Mouse (Mus musculus) kidney, postnatal 4 days (tissue): ENCODE results near the gene Ppy.

ENCODE experiments used
- DNase-seq, 2 experiments: peaks; one replicate each; pipeline ENCODE4 v3.0.0; 2021; ENCODE audit warnings: mixed read lengths in 2 of 2

Ppy gene

GRCm38 (mm10) chr11:102087931-102088898 lies 12.9 kb downstream of the Ppy start, which contains the start of gene Mpp2:
TSS of gene Mpp2 (minus strand) at chr11:102088515.
- peak; percentile 78 to 84 for DNase-seq

- peak; percentile 81 to 87 for DNase-seq
Observed at GRCm38 (mm10) chr11:102087081-102087751, 13.9 kb downstream of the Ppy start.

GRCm38 (mm10) chr11:102086331-102086730 lies 14.8 kb downstream of the Ppy start:
- peak; percentile 38 to 60 for DNase-seq

- DNase-seq, result peak; percentile 53 to 67
Observed at GRCm38 (mm10) chr11:102084159-102084558, 17.0 kb downstream of the Ppy start.

GRCm38 (mm10) chr11:102083193-102083592 lies 17.9 kb downstream of the Ppy start:
- DNase-seq, result no peak

- DNase-seq, result peak; percentile 87 to 91
Observed at GRCm38 (mm10) chr11:102082322-102082721, 18.8 kb downstream of the Ppy start.

GRCm38 (mm10) chr11:102073722-102074121 lies 27.4 kb downstream of the Ppy start:
- no peak for DNase-seq

- no peak for DNase-seq
Observed at GRCm38 (mm10) chr11:102072729-102073128, 28.4 kb downstream of the Ppy start.

- peak in 1 of 2 experiments; percentile 49 for DNase-seq
Observed at GRCm38 (mm10) chr11:102070426-102070825, 30.7 kb downstream of the Ppy start.

GRCm38 (mm10) chr11:102069633-102070032 lies 31.5 kb downstream of the Ppy start:
- DNase-seq, result no peak

- no peak for DNase-seq
Observed at GRCm38 (mm10) chr11:102068969-102069368, 32.1 kb downstream of the Ppy start.

- no peak for DNase-seq
Observed at GRCm38 (mm10) chr11:102063076-102063475, 38.0 kb downstream of the Ppy start.

GRCm38 (mm10) chr11:102061941-102062473 lies 39.1 kb downstream of the Ppy start:
- no peak for DNase-seq

GRCm38 (mm10) chr11:102061236-102061940 lies 39.7 kb downstream of the Ppy start:
- DNase-seq, result peak; percentile 79 to 83

GRCm38 (mm10) chr11:102053847-102054246 lies 47.3 kb downstream of the Ppy start:
- peak; percentile 72 to 74 for DNase-seq

GRCm38 (mm10) chr11:102053183-102053582 lies 47.9 kb downstream of the Ppy start:
- peak; percentile 35 to 49 for DNase-seq

GRCm38 (mm10) chr11:102052697-102053096 lies 48.4 kb downstream of the Ppy start:
- no peak for DNase-seq

- no peak for DNase-seq
Observed at GRCm38 (mm10) chr11:102051954-102052353, 49.2 kb downstream of the Ppy start.

- peak; percentile 58 to 78 for DNase-seq
Observed at GRCm38 (mm10) chr11:102051541-102051940, 49.6 kb downstream of the Ppy start.
